Comparison of ENCODE assay signal across 13 mouse cellular contexts in the genomic region with DNA sequence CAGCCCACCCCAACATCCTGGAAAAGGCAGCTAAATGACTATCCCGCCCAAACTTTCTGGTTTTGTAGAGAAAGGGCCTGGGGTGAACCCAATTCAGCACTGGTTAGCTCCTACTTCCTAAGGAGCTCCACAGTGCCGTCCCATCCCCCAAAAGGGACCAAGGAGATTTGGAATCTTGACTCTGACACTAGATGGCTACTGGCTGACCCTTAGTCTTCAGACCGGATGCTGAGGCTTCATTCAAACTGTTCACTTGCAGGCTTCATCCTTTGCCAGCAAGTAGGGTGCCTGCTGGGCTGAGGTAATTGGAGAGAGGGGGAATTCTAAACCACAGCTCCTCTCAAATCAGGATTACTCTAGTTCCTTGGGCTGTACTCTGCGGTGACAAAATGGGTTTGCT. TPM values are rescaled to one million over a fixed set of nuclear protein-coding genes. Genes with fewer than 3 reads are reported as not detected.
A peak's percentile ranks its signal among the peaks of the same experiment; 100 is the strongest.
DNase-seq lines count a peak whose midpoint lies in the region; ATAC-seq and TF ChIP-seq lines count a peak whose summit lies in the region.
"Had no signal": no experiment of that assay in that cellular context is flagged by ENCODE, and none has a peak within 500 bp of the region (broad histone marks: within the 10 kb centered on the region; RNA-seq: fewer than 3 reads in every experiment).

No protein-coding gene starts in this region.

- peak overlapping the region; percentile 66 for H3K4me2 ChIP-seq in forebrain, embryonic 16.5 days (ENCODE audit: low read length)
- peak overlapping the region; percentile 83 for H3K4me2 ChIP-seq in midbrain, embryonic 14.5 days (ENCODE audit: low read length)
- H3K4me2 ChIP-seq: limb, embryonic 15.5 days had no signal

- no peaks in the 10 kb centered on the region for H3K36me3 ChIP-seq in forebrain, embryonic 16.5 days (ENCODE audit: control insufficient read depth, insufficient read depth)
- no peaks in the 10 kb centered on the region for H3K36me3 ChIP-seq in midbrain, embryonic 14.5 days (ENCODE audit: control insufficient read depth, insufficient read depth, low read length)
- H3K36me3 ChIP-seq: embryonic facial prominence, embryonic 15.5 days; limb, embryonic 15.5 days had no signal

- no peak for ATAC-seq in cerebellum, adult (ENCODE audit: insufficient number of reproducible peaks, low FRiP score, low TSS enrichment)
- ATAC-seq in forebrain, embryonic 16.5 days, result no peak
- ATAC-seq in midbrain, embryonic 14.5 days (ENCODE audit: low FRiP score, low TSS enrichment), result no peak

- H3K9ac ChIP-seq in forebrain, embryonic 16.5 days (replicated peaks; ENCODE audit: low read depth, low read length), result peak overlapping the region; percentile 71
- H3K9ac ChIP-seq in midbrain, embryonic 14.5 days (replicated peaks; ENCODE audit: low read length), result peak overlapping the region; percentile 76
- H3K9ac ChIP-seq: embryonic facial prominence, embryonic 15.5 days; limb, embryonic 15.5 days had no signal

- no peak for TF ChIP-seq POLR2A in cerebellum, adult 2 months (IDR thresholded peaks at IDR 0.05; ENCODE audit: borderline replicate concordance, insufficient read depth, low read length)

- WGBS in cerebellum, adult 2 months, result 2% methylated on average over 4 of the region's 4 CpGs
- WGBS in forebrain, embryonic 16.5 days, result 7% methylated on average over 4 of the region's 4 CpGs
- 11% methylated on average over 4 of the region's 4 CpGs for WGBS in midbrain, embryonic 14.5 days

- H3K27me3 ChIP-seq in cerebellum, adult 2 months (ENCODE audit: control insufficient read depth, insufficient read depth, low read length), result no peaks in the 10 kb centered on the region
- H3K27me3 ChIP-seq in forebrain, embryonic 16.5 days (replicated peaks; ENCODE audit: control insufficient read depth, insufficient read depth, low read length), result no peaks in the 10 kb centered on the region
- no peaks in the 10 kb centered on the region for H3K27me3 ChIP-seq in midbrain, embryonic 14.5 days (ENCODE audit: control insufficient read depth, insufficient read depth, low read length)

- DNase-seq in cerebellum, adult 2 months, result peak; percentile 60 to 69
- DNase-seq in ZHBTc4 (ENCODE audit: low read depth, low spot score), result peak; percentile 39
- no peak for DNase-seq in midbrain, embryonic 14.5 days
- no peak for DNase-seq in heart, postnatal 25 days (ENCODE audit: low spot score)
- no peak for DNase-seq in gastrocnemius, adult 18-20 months (ENCODE audit: low spot score)
- no peak for DNase-seq in thymus, adult 18-20 months
- DNase-seq: layer of hippocampus, adult 9-11 months had no signal

- H3K4me1 ChIP-seq in cerebellum, adult 2 months (ENCODE audit: control insufficient read depth, insufficient read depth, low read length), result peaks cover 26% of the 10 kb centered on the region
- H3K4me1 ChIP-seq in forebrain, embryonic 16.5 days (replicated peaks; ENCODE audit: control insufficient read depth, insufficient read depth, low read length), result peaks cover 47% of the 10 kb centered on the region
- H3K4me1 ChIP-seq in midbrain, embryonic 14.5 days (ENCODE audit: control insufficient read depth, insufficient read depth, low read length), result peaks cover 45% of the 10 kb centered on the region

- no peaks in the 10 kb centered on the region for H3K9me3 ChIP-seq in forebrain, embryonic 16.5 days (ENCODE audit: control insufficient read depth, low read length)
- H3K9me3 ChIP-seq in midbrain, embryonic 14.5 days (ENCODE audit: control insufficient read depth, low read length), result no peaks in the 10 kb centered on the region
- H3K9me3 ChIP-seq: embryonic facial prominence, embryonic 15.5 days; limb, embryonic 15.5 days had no signal

- intact Hi-C loops in heart, postnatal 25 days (cut with DNase I), result no loop called here

- no peak for TF ChIP-seq CTCF in cerebellum, adult 2 months (IDR thresholded peaks at IDR 0.05; ENCODE audit: borderline replicate concordance, insufficient read depth, low read depth, low read length)

- H3K27ac ChIP-seq in cerebellum, adult 2 months (ENCODE audit: insufficient read depth, low read length), result peak overlapping the region; percentile 76
- peak overlapping the region; percentile 21; the same call in 1 of the 2 replicates for H3K27ac ChIP-seq in forebrain, embryonic 16.5 days (ENCODE audit: low read length)
- H3K27ac ChIP-seq in midbrain, embryonic 14.5 days (replicated peaks; ENCODE audit: low read depth, low read length), result 0 out of 2 replicates have a peak overlapping the region, but pooled peaks have one; percentile 49
- H3K27ac ChIP-seq: embryonic facial prominence, embryonic 15.5 days; limb, embryonic 15.5 days had no signal

- peak overlapping the region; percentile 87 for H3K4me3 ChIP-seq in cerebellum, adult 2 months (replicated peaks; ENCODE audit: insufficient read depth, low read depth, low read length)
- H3K4me3 ChIP-seq in forebrain, embryonic 16.5 days (replicated peaks; ENCODE audit: low read length), result peak overlapping the region; percentile 71
- H3K4me3 ChIP-seq in midbrain, embryonic 14.5 days (replicated peaks; ENCODE audit: low read depth, low read length), result peak overlapping the region; percentile 69

RNA-seq across cellular contexts. Expression of gene Xkr7, which starts 1.3 kb away (rescaled TPM):
- polyA plus RNA-seq in cerebellum, adult 2 months (2012; rRNA removed), result 9.5 and 11.6 TPM in 2 replicates
- 1.6 and 2.0 TPM in 2 replicates for polyA plus RNA-seq in forebrain, embryonic 16.5 days (2015; fragmentation: Nextera tagmentation; extraction: Ambion mirVana)
- polyA plus RNA-seq in midbrain, embryonic 14.5 days (2014; fragmentation: Nextera tagmentation; extraction: Ambion mirVana), result 1.0 and 2.1 TPM in 2 replicates
- not detected for total RNA-seq in heart, postnatal 25 days (2021)
- not detected for total RNA-seq in gastrocnemius, adult 18-20 months (2021)
- total RNA-seq: heart, postnatal 36 days had no signal
- polyA plus RNA-seq: embryonic facial prominence, embryonic 15.5 days; limb, embryonic 15.5 days; spleen, adult 2 months had no signal

RNA-seq across cellular contexts. Expression of gene Pdrg1, which starts 17.7 kb away (rescaled TPM):
- polyA plus RNA-seq in cerebellum, adult 2 months (2012; rRNA removed), result 131 and 133 TPM in 2 replicates
- 187 and 204 TPM in 2 replicates for polyA plus RNA-seq in forebrain, embryonic 16.5 days (2015; fragmentation: Nextera tagmentation; extraction: Ambion mirVana)
- 117 and 177 TPM in 2 replicates for polyA plus RNA-seq in midbrain, embryonic 14.5 days (2014; fragmentation: Nextera tagmentation; extraction: Ambion mirVana)
- 100 to 1,000 TPM; 110 to 116 TPM for total RNA-seq in heart, postnatal 25 days (2021)
- total RNA-seq in gastrocnemius, adult 18-20 months (2021), result 10 to 100 TPM; 72.1 to 77.5 TPM

RNA-seq across cellular contexts. Expression of gene Ccm2l, which starts 32.8 kb away (rescaled TPM):
- polyA plus RNA-seq in cerebellum, adult 2 months (2012; rRNA removed), result 9.0 and 11.4 TPM in 2 replicates
- 0.85 and 0.94 TPM in 2 replicates for polyA plus RNA-seq in forebrain, embryonic 16.5 days (2015; fragmentation: Nextera tagmentation; extraction: Ambion mirVana)
- polyA plus RNA-seq in midbrain, embryonic 14.5 days (2014; fragmentation: Nextera tagmentation; extraction: Ambion mirVana), result 1.5 and 2.0 TPM in 2 replicates
- total RNA-seq in heart, postnatal 25 days (2021), result 10 to 100 TPM; 15.8 to 16.7 TPM
- 1 to 10 TPM; 3.3 to 4.1 TPM for total RNA-seq in gastrocnemius, adult 18-20 months (2021)

Comparison
In these comparisons a context has a peak if more than half of its experiments do, and no peak if none do; other contexts are left out.
1. DNase-seq: peak in cerebellum, adult 2 months (2 of 2) and ZHBTc4 (single experiment); none in midbrain, embryonic 14.5 days (single experiment), heart, postnatal 25 days (single experiment), gastrocnemius, adult 18-20 months (single experiment) and thymus, adult 18-20 months (0 of 2).
2. H3K27ac ChIP-seq: peak in every context shown above with its lines; median percentile 76 in cerebellum, adult 2 months; 49 in midbrain, embryonic 14.5 days; 21 in forebrain, embryonic 16.5 days.
3. Peak in every context shown above with its lines, with median percentiles within 50 percentile points of each other: H3K4me3 ChIP-seq.